Mouse (Mus musculus) testis, adult 2 months (tissue): ENCODE measurements around the gene Usp7.

Experiments
- CTCF ChIP-seq: fragments of 200-500 bp; IDR thresholded peaks from 2 replicates; pipeline ENCODE4 v1.5.1; 2012; ENCODE audit warnings: low read depth, mild to moderate bottlenecking, inconsistent platforms, low read length, moderate library complexity; ENCODE audit not compliant: control insufficient read depth, insufficient read depth, insufficient replicate concordance
- POLR2A ChIP-seq: fragments of 200-500 bp; IDR thresholded peaks from 2 replicates; pipeline ENCODE4 v1.6.1; 2012; ENCODE audit warnings: low read depth, mild to moderate bottlenecking, inconsistent platforms, low read length, moderate library complexity; ENCODE audit not compliant: control insufficient read depth

DNA sequence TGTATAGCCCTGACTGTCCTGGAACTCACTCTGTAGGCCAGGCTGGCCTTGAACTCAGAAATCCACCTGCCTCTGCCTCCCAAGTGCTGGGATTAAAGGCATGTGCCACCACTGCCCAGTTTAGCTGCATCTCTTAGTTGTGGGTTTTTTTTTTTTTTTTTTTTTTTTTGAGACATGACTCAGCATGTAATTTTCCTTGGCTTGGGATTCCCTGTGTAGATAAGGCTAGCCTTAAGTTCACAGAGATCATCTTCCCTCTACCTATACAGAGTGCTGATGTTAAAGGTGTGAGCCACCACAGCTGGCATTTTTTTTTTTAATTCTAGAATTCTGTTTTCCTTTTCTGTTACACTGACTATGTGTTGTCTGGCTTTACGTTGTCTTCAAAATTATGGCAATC, 45.5 kb upstream of the Usp7 start:
- TF ChIP-seq POLR2A = no peak
- TF ChIP-seq CTCF = no peak
